Mouse (Mus musculus): ENCODE data around the gene Gm21173.
"Not testable (repeated sequence)": the region's sequence is repeated elsewhere in the genome, so short reads cannot be mapped to it uniquely, and the experiment has no call there.

DNA sequence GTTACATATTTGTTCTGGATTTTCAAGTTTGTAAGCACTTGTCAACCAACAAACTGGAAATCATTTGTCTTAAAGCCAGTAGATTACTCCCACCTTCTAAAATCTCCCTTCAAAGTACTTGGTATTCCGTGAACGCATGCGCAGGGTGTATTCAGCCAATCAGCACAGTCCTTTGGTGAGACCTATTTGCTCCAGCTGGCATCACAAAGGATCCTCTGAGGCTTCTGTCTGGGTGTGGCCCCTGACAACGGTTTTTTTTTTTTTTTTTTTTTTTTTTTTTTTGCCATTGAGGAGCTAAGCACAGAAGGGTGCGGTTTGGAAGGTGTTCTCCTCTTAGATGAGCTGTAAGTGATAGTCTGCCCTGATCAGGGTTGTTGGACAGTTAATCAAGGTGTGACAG, at the start of gene Gm21173:
- not testable (repeated sequence) for TF ChIP-seq EP300, CTCF (IDR thresholded peaks at IDR 0.05; ENCODE audit: low read depth)

Data from heart, postnatal 0 days (tissue).